Mouse (Mus musculus): ENCODE results near the gene Rabgap1l. TPM values are rescaled to one million over a fixed set of nuclear protein-coding genes. Genes with fewer than 3 reads are reported as not detected.

The Rabgap1l gene
- polyA plus RNA-seq, 1 experiment from 2014 or later: 12.0 TPM

DNA sequence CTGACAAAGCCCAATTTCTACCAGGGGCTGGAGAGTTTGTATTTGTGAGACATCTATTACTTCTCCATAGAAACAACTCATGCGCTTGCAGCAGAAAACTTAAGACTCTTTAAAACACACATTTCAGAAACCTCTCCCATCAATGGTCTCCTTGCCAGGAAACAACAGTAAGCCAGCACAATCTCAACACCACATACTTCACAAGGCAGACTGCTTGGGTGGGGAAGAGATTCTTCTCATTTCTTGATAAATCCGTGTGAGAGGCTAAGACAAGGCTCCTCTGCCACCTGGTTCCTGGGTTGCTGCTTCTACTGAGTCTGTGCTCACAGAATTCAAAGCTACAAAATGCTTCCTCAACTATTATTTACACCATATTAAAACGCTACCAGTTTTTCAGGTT lies 543.2 kb downstream of the Rabgap1l start:
- ATAC-seq (replicated peaks; ENCODE audit: low FRiP score, low read depth) (no peak), DNase-seq (ENCODE audit: low spot score) (no peak)
- no peaks in the 10 kb centered on the region for H3K36me3 ChIP-seq (ENCODE audit: insufficient read depth, low read length)
- H3K9ac ChIP-seq (ENCODE audit: low read depth, low read length): no peak overlapping the region
- H3K27me3 ChIP-seq (ENCODE audit: insufficient read depth, low read length): no peaks in the 10 kb centered on the region
- H3K4me2 ChIP-seq (ENCODE audit: low read length): no peak overlapping the region
- no peaks in the 10 kb centered on the region for H3K4me1 ChIP-seq (replicated peaks; ENCODE audit: insufficient read depth, low read length)
- H3K27ac ChIP-seq: no peak overlapping the region
- TF ChIP-seq CTCF (IDR thresholded peaks at IDR 0.05; ENCODE audit: low read depth): no peak
- no peaks in the 10 kb centered on the region for H3K9me3 ChIP-seq (replicated peaks; ENCODE audit: low read length)
- 73% methylated on average over 3 of the region's 3 CpGs for whole genome bisulfite sequencing
- no peak overlapping the region for H3K4me3 ChIP-seq (replicated peaks; ENCODE audit: low read depth, low read length)

DNA sequence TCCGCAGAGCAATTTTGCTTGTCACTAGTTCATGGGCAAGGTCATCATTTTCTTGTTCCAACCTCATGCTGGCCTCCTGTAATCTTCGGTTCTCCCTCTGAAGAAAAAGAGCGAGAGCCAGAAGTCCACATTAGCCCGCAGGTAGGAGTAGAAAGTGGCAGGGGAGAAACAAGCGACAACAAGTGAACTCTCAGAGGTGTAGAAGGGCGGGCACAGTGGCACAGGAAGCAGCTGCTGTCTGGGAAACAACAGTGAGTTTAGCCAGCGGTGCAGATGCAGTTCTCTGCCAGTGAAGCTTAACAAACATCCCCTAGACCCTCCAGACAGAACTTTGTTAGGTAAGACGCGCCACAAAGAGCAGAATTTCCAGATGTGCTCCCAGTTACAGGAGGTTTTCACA lies 545.5 kb downstream of the Rabgap1l start:
- H3K27me3 ChIP-seq (ENCODE audit: insufficient read depth, low read length): no peaks in the 10 kb centered on the region
- H3K27ac ChIP-seq: no peak overlapping the region
- no peaks in the 10 kb centered on the region for H3K9me3 ChIP-seq (replicated peaks; ENCODE audit: low read length)
- TF ChIP-seq CTCF (IDR thresholded peaks at IDR 0.05; ENCODE audit: low read depth): no peak
- no peak overlapping the region for H3K4me3 ChIP-seq (replicated peaks; ENCODE audit: low read depth, low read length)
- H3K4me2 ChIP-seq (ENCODE audit: low read length): no peak overlapping the region
- DNase-seq (ENCODE audit: low spot score): no peak
- H3K36me3 ChIP-seq (ENCODE audit: insufficient read depth, low read length): no peaks in the 10 kb centered on the region
- WGBS: 79% methylated on average over 9 of the region's 9 CpGs
- no peaks in the 10 kb centered on the region for H3K4me1 ChIP-seq (replicated peaks; ENCODE audit: insufficient read depth, low read length)
- no peak for ATAC-seq (replicated peaks; ENCODE audit: low FRiP score, low read depth)
- H3K9ac ChIP-seq (ENCODE audit: low read depth, low read length): no peak overlapping the region

DNA sequence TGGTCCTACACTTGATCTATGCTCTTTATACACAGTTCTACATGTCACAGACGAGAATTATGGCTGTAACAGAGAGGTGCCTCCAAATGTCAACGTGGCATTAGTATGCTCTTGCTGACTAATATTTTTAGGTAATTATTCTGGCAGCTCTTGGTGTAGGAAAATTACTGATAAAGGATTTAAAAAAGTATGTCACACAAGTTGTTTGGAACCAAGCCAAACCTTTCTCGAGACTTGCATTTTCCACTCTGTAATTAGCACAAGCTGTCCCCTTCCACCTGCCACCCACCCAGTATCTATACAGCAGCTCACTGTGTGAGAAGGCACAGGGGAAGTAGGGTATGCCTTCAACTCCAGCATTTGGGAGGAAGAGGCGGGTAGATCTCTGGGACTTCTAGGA lies 546.2 kb downstream of the Rabgap1l start:
- DNase-seq (ENCODE audit: low spot score): no peak
- Histone ChIP-seq H3K27ac (no peak overlapping the region), H3K36me3 (ENCODE audit: insufficient read depth, low read length) (no peaks in the 10 kb centered on the region), H3K4me3 (replicated peaks; ENCODE audit: low read depth, low read length) (no peak overlapping the region), H3K4me1 (replicated peaks; ENCODE audit: insufficient read depth, low read length) (no peaks in the 10 kb centered on the region), H3K9ac (ENCODE audit: low read depth, low read length) (no peak overlapping the region), H3K27me3 (ENCODE audit: insufficient read depth, low read length) (no peaks in the 10 kb centered on the region), H3K9me3 (replicated peaks; ENCODE audit: low read length) (no peaks in the 10 kb centered on the region), H3K4me2 (ENCODE audit: low read length) (no peak overlapping the region)
- TF ChIP-seq CTCF (IDR thresholded peaks at IDR 0.05; ENCODE audit: low read depth): no peak
- WGBS: 64% methylated on average over 4 of the region's 4 CpGs
- no peak for ATAC-seq (replicated peaks; ENCODE audit: low FRiP score, low read depth)

GRCm38 (mm10) chr1:160245954-160246353 lies 547.1 kb downstream of the Rabgap1l start:
- no peaks in the 10 kb centered on the region for H3K9me3 ChIP-seq (replicated peaks; ENCODE audit: low read length)
- no peak overlapping the region for H3K4me3 ChIP-seq (replicated peaks; ENCODE audit: low read depth, low read length)
- H3K36me3 ChIP-seq (ENCODE audit: insufficient read depth, low read length): no peaks in the 10 kb centered on the region
- H3K9ac ChIP-seq (ENCODE audit: low read depth, low read length): no peak overlapping the region
- H3K27me3 ChIP-seq (ENCODE audit: insufficient read depth, low read length): no peaks in the 10 kb centered on the region
- no peaks in the 10 kb centered on the region for H3K4me1 ChIP-seq (replicated peaks; ENCODE audit: insufficient read depth, low read length)
- no peak for TF ChIP-seq CTCF (IDR thresholded peaks at IDR 0.05; ENCODE audit: low read depth)
- H3K27ac ChIP-seq: no peak overlapping the region
- H3K4me2 ChIP-seq (ENCODE audit: low read length): no peak overlapping the region
- ATAC-seq (replicated peaks; ENCODE audit: low FRiP score, low read depth): no peak
- WGBS: 68% methylated on average over 2 of the region's 2 CpGs
- no peak for DNase-seq (ENCODE audit: low spot score)

GRCm38 (mm10) chr1:160244689-160245088 lies 548.3 kb downstream of the Rabgap1l start:
- Histone ChIP-seq H3K9ac (ENCODE audit: low read depth, low read length) (no peak overlapping the region), H3K4me2 (ENCODE audit: low read length) (no peak overlapping the region), H3K4me1 (replicated peaks; ENCODE audit: insufficient read depth, low read length) (no peaks in the 10 kb centered on the region), H3K27ac (no peak overlapping the region), H3K27me3 (ENCODE audit: insufficient read depth, low read length) (no peaks in the 10 kb centered on the region), H3K4me3 (replicated peaks; ENCODE audit: low read depth, low read length) (no peak overlapping the region), H3K9me3 (replicated peaks; ENCODE audit: low read length) (no peaks in the 10 kb centered on the region), H3K36me3 (ENCODE audit: insufficient read depth, low read length) (no peaks in the 10 kb centered on the region)
- no peak for TF ChIP-seq CTCF (IDR thresholded peaks at IDR 0.05; ENCODE audit: low read depth)
- ATAC-seq (replicated peaks; ENCODE audit: low FRiP score, low read depth): no peak
- 91% methylated on average over 5 of the region's 5 CpGs for WGBS
- no peak for DNase-seq (ENCODE audit: low spot score)

- Histone ChIP-seq H3K4me1 (replicated peaks; ENCODE audit: insufficient read depth, low read length) (no peaks in the 10 kb centered on the region), H3K4me3 (replicated peaks; ENCODE audit: low read depth, low read length) (no peak overlapping the region), H3K27ac (no peak overlapping the region), H3K9ac (ENCODE audit: low read depth, low read length) (no peak overlapping the region), H3K27me3 (ENCODE audit: insufficient read depth, low read length) (no peaks in the 10 kb centered on the region), H3K36me3 (ENCODE audit: insufficient read depth, low read length) (no peaks in the 10 kb centered on the region), H3K4me2 (ENCODE audit: low read length) (no peak overlapping the region), H3K9me3 (replicated peaks; ENCODE audit: low read length) (no peaks in the 10 kb centered on the region)
- ATAC-seq (replicated peaks; ENCODE audit: low FRiP score, low read depth): no peak
- TF ChIP-seq CTCF (IDR thresholded peaks at IDR 0.05; ENCODE audit: low read depth): no peak
- DNase-seq (ENCODE audit: low spot score): no peak
- WGBS: 86% methylated on average over 2 of the region's 2 CpGs
These were observed 552.9 kb downstream of the Rabgap1l start for GRCm38 (mm10) chr1:160240091-160240490.

- WGBS: 95% methylated on average over 1 of the region's 1 CpGs
- no peak for ATAC-seq (replicated peaks; ENCODE audit: low FRiP score, low read depth)
- TF ChIP-seq CTCF (IDR thresholded peaks at IDR 0.05; ENCODE audit: low read depth): no peak
These were observed 554.1 kb downstream of the Rabgap1l start for GRCm38 (mm10) chr1:160238852-160239443.

More at GRCm38 (mm10) chr1:160238852-160239443, 554.1 kb downstream of the Rabgap1l start:
- no peak for DNase-seq (ENCODE audit: low spot score)
- H3K36me3 ChIP-seq (ENCODE audit: insufficient read depth, low read length): no peaks in the 10 kb centered on the region
- H3K27me3 ChIP-seq (ENCODE audit: insufficient read depth, low read length): no peaks in the 10 kb centered on the region
- H3K9ac ChIP-seq (ENCODE audit: low read depth, low read length): no peak overlapping the region
- H3K4me1 ChIP-seq (replicated peaks; ENCODE audit: insufficient read depth, low read length): no peaks in the 10 kb centered on the region
- no peaks in the 10 kb centered on the region for H3K9me3 ChIP-seq (replicated peaks; ENCODE audit: low read length)
- no peak overlapping the region for H3K4me2 ChIP-seq (ENCODE audit: low read length)
- H3K4me3 ChIP-seq (replicated peaks; ENCODE audit: low read depth, low read length): no peak overlapping the region
- no peak overlapping the region for H3K27ac ChIP-seq

Measured in kidney, postnatal 0 days (tissue).